Mouse (Mus musculus) forebrain, embryonic 16.5 days (tissue): ENCODE data around the gene Rnf7. TPM values are rescaled to one million over a fixed set of nuclear protein-coding genes. Genes with fewer than 3 reads are reported as not detected.

ENCODE experiments used
- ATAC-seq: fragments of 200-750 bp; cut with Nextera tagmentation; 2 replicates; pipeline ENCODE4 v1.8.0; 2017; ENCODE audit warnings: mild to moderate bottlenecking, moderate library complexity
- H3K27ac ChIP-seq: fragments of 300-500 bp; sonication (generic); 2 replicates; pipeline ENCODE4 v1.5.1; 2014; ENCODE audit warnings: low read length, control low read depth
- H3K27me3 ChIP-seq: fragments of 300-500 bp; sonication (generic); replicated peaks from 2 replicates; pipeline ENCODE4 v1.6.1; 2014; ENCODE audit warnings: low read length; ENCODE audit not compliant: control insufficient read depth, insufficient read depth
- H3K36me3 ChIP-seq: fragments of 300-500 bp; sonication (generic); 2 replicates; pipeline ENCODE4 v1.6.1; 2014; ENCODE audit not compliant: control insufficient read depth, insufficient read depth
- H3K4me1 ChIP-seq: fragments of 300-500 bp; sonication (generic); replicated peaks from 2 replicates; pipeline ENCODE4 v1.6.1; 2014; ENCODE audit warnings: low read length; ENCODE audit not compliant: control insufficient read depth, insufficient read depth
- H3K4me2 ChIP-seq: fragments of 300-500 bp; sonication (generic); 2 replicates; pipeline ENCODE4 v1.6.1; 2014; ENCODE audit warnings: mild to moderate bottlenecking, low read length, control low read depth
- H3K4me3 ChIP-seq: fragments of 300-500 bp; sonication (generic); replicated peaks from 2 replicates; pipeline ENCODE4 v1.5.1; 2014; ENCODE audit warnings: mild to moderate bottlenecking, low read length, control low read depth
- H3K9ac ChIP-seq: fragments of 300-500 bp; sonication (generic); replicated peaks from 2 replicates; pipeline ENCODE4 v1.6.1; 2014; ENCODE audit warnings: low read depth, low read length, control low read depth
- H3K9me3 ChIP-seq: fragments of 300-500 bp; sonication (generic); 2 replicates; pipeline ENCODE4 v1.6.1; 2016; ENCODE audit warnings: low read length; ENCODE audit not compliant: control insufficient read depth
- WGBS: fragments of 180-500 bp; shearing (Covaris S2); extraction: QIAGEN DNeasy Blood & Tissue Kit; methylation state at CpG from one replicate; pipeline ENCODE4 v1.1.7; 2014; 5-methylcytosine and 5-hydroxymethylcytosine counted together
- polyA plus RNA-seq: library from polyadenylated mRNA; unstranded; fragments of >200 nt; fragmentation: Nextera tagmentation; extraction: Ambion mirVana; gene quantifications from 2 replicates; pipeline ENCODE4 v1.2.1, GENCODE M21; 2015

The Rnf7 gene
- polyA plus RNA-seq, 1 experiment from 2014 or later = 179 TPM

GRCm38 (mm10) chr9:96452956-96453355, 25.5 kb downstream of the Rnf7 start:
- Histone ChIP-seq H3K4me1 (no peaks in the 10 kb centered on the region), H3K4me2 (no peak overlapping the region), H3K9ac (no peak overlapping the region), H3K4me3 (no peak overlapping the region), H3K9me3 (no peaks in the 10 kb centered on the region), H3K36me3 (no peaks in the 10 kb centered on the region), H3K27ac (no peak overlapping the region), H3K27me3 (no peaks in the 10 kb centered on the region)
- ATAC-seq = no peak
- WGBS = 89% methylated on average over 4 of the region's 4 CpGs

GRCm38 (mm10) chr9:96450900-96451720, 27.4 kb downstream of the Rnf7 start:
- Histone ChIP-seq H3K27ac (no peak overlapping the region), H3K4me2 (no peak overlapping the region), H3K4me3 (no peak overlapping the region), H3K36me3 (no peaks in the 10 kb centered on the region), H3K27me3 (no peaks in the 10 kb centered on the region), H3K9me3 (no peaks in the 10 kb centered on the region), H3K4me1 (no peaks in the 10 kb centered on the region), H3K9ac (no peak overlapping the region)
- ATAC-seq = 0 out of 2 replicates have a peak, but pooled peaks have one; percentile 45
- 23% methylated on average over 12 of the region's 12 CpGs for WGBS

DNA sequence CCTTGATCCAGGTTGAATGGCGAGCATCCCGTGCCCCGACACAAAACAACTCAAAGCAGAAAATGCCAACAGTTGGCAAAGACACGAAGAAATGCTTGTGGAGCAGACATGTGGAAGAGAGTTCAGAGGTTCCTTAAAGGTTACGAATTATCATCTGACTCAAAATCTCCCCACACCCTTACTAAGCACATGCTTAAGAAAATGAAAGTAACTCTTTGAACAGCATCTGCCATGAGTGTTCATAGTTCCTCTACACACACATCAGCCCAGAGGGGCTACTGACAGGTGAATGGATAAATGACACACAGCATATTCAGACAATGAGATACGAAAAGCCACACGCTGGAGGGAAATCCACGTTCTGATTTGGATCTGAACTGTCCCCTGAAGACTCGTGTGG, 29.0 kb downstream of the Rnf7 start:
- no peak overlapping the region for H3K27ac ChIP-seq
- no peaks in the 10 kb centered on the region for H3K4me1 ChIP-seq
- no peaks in the 10 kb centered on the region for H3K27me3 ChIP-seq
- H3K9ac ChIP-seq = no peak overlapping the region
- H3K36me3 ChIP-seq = no peaks in the 10 kb centered on the region
- WGBS = 88% methylated on average over 9 of the region's 9 CpGs
- no peak overlapping the region for H3K4me3 ChIP-seq
- H3K9me3 ChIP-seq = no peaks in the 10 kb centered on the region
- ATAC-seq = no peak
- H3K4me2 ChIP-seq = no peak overlapping the region

DNA sequence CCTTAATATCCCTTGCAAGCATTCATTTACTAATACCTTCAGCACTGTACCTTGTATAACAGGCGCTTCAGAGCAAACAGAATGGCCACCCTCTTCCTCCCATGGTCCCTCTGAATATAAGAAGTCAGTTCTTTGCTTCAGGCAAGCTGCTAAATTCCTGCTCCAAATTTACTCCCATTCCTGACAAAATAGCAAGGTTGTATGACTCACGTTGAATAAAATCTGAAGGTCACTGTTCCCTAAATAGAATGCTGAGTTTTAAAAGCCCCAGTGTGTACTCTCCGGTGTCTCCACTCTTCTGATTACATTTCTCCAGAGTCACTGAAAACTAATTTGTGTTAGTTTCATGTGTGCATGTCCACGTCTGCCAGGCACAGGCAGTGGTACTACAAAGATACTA, 33.1 kb downstream of the Rnf7 start:
- no peak overlapping the region for H3K4me2 ChIP-seq
- H3K4me3 ChIP-seq = no peak overlapping the region
- H3K4me1 ChIP-seq = no peaks in the 10 kb centered on the region
- H3K9ac ChIP-seq = no peak overlapping the region
- H3K27ac ChIP-seq = no peak overlapping the region
- no peaks in the 10 kb centered on the region for H3K9me3 ChIP-seq
- 77% methylated on average over 4 of the region's 4 CpGs for WGBS
- no peaks in the 10 kb centered on the region for H3K36me3 ChIP-seq
- no peak for ATAC-seq
- H3K27me3 ChIP-seq = peaks cover 5% of the 10 kb centered on the region; the same call in 1 of the 2 replicates

GRCm38 (mm10) chr9:96442081-96442480, 36.4 kb downstream of the Rnf7 start:
- no peaks in the 10 kb centered on the region for H3K9me3 ChIP-seq
- H3K36me3 ChIP-seq = no peaks in the 10 kb centered on the region
- H3K27me3 ChIP-seq = peaks cover 9% of the 10 kb centered on the region
- no peak overlapping the region for H3K9ac ChIP-seq
- no peak overlapping the region for H3K4me3 ChIP-seq
- H3K4me2 ChIP-seq = no peak overlapping the region
- 14% methylated on average over 10 of the region's 10 CpGs for WGBS
- no peak for ATAC-seq
- peaks cover 17% of the 10 kb centered on the region for H3K4me1 ChIP-seq
- H3K27ac ChIP-seq = no peak overlapping the region

GRCm38 (mm10) chr9:96438334-96438871, 40.1 kb downstream of the Rnf7 start:
- Histone ChIP-seq H3K9me3 (no peaks in the 10 kb centered on the region), H3K9ac (peak overlapping the region; percentile 62), H3K4me1 (peaks cover 22% of the 10 kb centered on the region), H3K36me3 (no peaks in the 10 kb centered on the region), H3K27me3 (peaks cover 18% of the 10 kb centered on the region), H3K4me3 (peak overlapping the region; percentile 45), H3K4me2 (peak overlapping the region; percentile 64), H3K27ac (peak overlapping the region; percentile 74)
- peak; percentile 67 for ATAC-seq
- 0% methylated on average over 8 of the region's 8 CpGs for WGBS

DNA sequence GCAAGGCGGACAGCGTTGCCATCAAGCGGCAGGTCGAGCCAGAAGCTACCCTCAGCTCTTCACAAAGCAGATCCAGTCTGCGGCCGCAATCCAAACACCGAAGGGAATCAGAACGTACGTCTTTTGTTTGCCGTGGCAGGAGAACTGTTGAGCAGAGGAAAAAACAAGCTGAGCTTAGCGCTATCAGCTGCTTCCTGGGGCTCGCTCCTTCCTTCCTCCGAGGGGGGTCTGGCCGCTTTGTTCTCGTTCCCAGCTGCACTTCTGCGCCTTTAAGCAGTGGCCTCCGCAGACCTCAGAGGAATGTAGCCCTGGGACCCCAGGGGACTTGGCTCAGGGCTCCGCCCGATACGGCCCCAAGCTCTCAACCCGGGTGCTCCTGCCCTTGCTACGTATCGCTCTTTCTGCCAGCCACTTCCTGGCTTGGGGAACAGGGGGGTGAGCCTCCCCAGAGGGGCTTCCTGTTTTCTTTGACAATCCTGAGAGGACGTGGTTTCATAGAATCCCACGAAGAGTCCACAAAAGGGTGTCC, 40.6 kb downstream of the Rnf7 start:
- under 1% methylated on average over 25 of the region's 25 CpGs for WGBS
- H3K27ac ChIP-seq = peak overlapping the region; percentile 74
- peak; percentile 78 for ATAC-seq

DNA sequence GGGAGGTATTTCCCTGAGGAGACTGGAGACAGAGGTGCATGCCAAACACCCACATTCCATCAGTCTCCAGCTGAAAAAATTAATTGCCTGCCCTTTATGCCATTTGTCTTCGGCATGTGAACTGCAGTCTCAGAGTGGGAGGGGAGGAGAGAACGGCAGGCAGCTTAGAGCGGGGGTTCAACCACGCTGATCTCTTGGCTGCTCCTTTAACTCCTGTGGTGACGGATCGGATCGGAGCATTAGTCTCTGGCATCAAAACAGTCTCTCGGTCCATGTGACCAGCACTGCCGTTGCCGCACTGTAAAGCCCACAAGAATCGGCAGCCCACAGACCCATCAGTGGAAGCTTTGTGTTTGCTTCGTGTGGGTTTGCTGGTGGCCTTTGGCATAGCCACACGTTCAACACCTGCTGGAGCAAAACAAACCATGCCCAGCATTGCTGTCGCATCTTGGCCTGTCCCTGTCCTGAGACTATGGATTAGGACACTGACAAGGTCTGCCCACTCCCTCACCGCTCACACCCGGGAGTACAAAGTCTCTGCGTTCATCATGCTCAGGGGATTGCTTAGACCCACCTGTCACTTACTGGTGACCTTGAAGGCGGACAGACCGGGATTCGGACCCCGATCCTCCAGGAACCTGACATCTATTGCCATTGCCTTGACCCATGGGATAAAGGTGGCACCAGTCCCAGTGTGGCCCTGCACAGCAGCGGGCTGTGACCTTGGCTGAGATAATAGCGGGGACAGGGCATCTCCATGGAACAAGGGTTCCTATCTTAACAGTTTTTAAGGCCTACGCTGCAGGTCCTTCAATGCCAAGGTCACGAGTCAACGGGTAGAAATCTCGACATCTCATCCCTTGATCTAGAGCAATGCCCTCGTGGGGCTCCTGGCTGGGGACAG, 41.3 kb downstream of the Rnf7 start:
- WGBS = 10% methylated on average over 28 of the region's 28 CpGs
- ATAC-seq = 0 out of 2 replicates have a peak, but pooled peaks have one; percentile 13

More for the DNA sequence above, 40.6 kb downstream of the Rnf7 start:
- peak overlapping the region; percentile 45 for H3K4me3 ChIP-seq
- H3K36me3 ChIP-seq = no peaks in the 10 kb centered on the region
- peaks cover 22% of the 10 kb centered on the region for H3K4me1 ChIP-seq
- H3K9me3 ChIP-seq = no peaks in the 10 kb centered on the region
- peak overlapping the region; percentile 62 for H3K9ac ChIP-seq
- H3K27me3 ChIP-seq = peaks cover 18% of the 10 kb centered on the region
- peak overlapping the region; percentile 64 for H3K4me2 ChIP-seq

GRCm38 (mm10) chr9:96432575-96432974, 45.9 kb downstream of the Rnf7 start:
- Histone ChIP-seq H3K27ac (no peak overlapping the region), H3K4me1 (peaks cover 10% of the 10 kb centered on the region), H3K9me3 (no peaks in the 10 kb centered on the region), H3K4me2 (no peak overlapping the region), H3K27me3 (peaks cover 13% of the 10 kb centered on the region), H3K36me3 (no peaks in the 10 kb centered on the region), H3K9ac (no peak overlapping the region), H3K4me3 (no peak overlapping the region)
- no peak for ATAC-seq
- 88% methylated on average over 3 of the region's 3 CpGs for WGBS

More for the DNA sequence above, 41.3 kb downstream of the Rnf7 start:
- Histone ChIP-seq H3K36me3 (no peaks in the 10 kb centered on the region), H3K9ac (peak overlapping the region; percentile 62), H3K9me3 (no peaks in the 10 kb centered on the region), H3K27me3 (peaks cover 18% of the 10 kb centered on the region), H3K27ac (peak overlapping the region; percentile 74), H3K4me1 (peaks cover 22% of the 10 kb centered on the region), H3K4me3 (peak overlapping the region; percentile 45), H3K4me2 (peak overlapping the region; percentile 64)
